Mouse (Mus musculus): ENCODE measurements at regions not wholly inside any gene's neighbourhood (a gene's known extent, or its start where the extent isn't known, plus 50 kb on each side); places are given as distances from the start of the nearest gene placed in this dataset.

GRCm38 (mm10) chr4:138509901-138510300, 55.8 kb downstream of the Camk2n1 start:
- no peak overlapping the region for H3K9ac ChIP-seq (ENCODE audit: low read depth, low read length)
- no peaks in the 10 kb centered on the region for H3K27me3 ChIP-seq (ENCODE audit: control insufficient read depth, insufficient read depth, low read length)
- no peaks in the 10 kb centered on the region for H3K36me3 ChIP-seq (ENCODE audit: control insufficient read depth, insufficient read depth, low read length)
- no peak overlapping the region for H3K4me3 ChIP-seq
- H3K4me1 ChIP-seq (ENCODE audit: control insufficient read depth, insufficient read depth, low read length), result no peaks in the 10 kb centered on the region; the same call in 1 of the 2 replicates
- no peak overlapping the region for H3K27ac ChIP-seq
- TF ChIP-seq CTCF (IDR thresholded peaks at IDR 0.05), result no peak
- no peak for TF ChIP-seq EP300 (IDR thresholded peaks at IDR 0.05; ENCODE audit: insufficient read depth, low read depth, low read length)
- no peak for TF ChIP-seq POLR2A (IDR thresholded peaks at IDR 0.05; ENCODE audit: insufficient read depth, low read depth, low read length)
- DNase-seq, result no peak
- 65% methylated on average over 11 of the region's 11 CpGs for WGBS
- intact Hi-C loops (cut with DNase I), result loop anchor here (5.0 kb wide), 1 partner anchor 52 kb away; no protein-coding TSS in a partner anchor
- H3K79me2 ChIP-seq (replicated peaks; ENCODE audit: control insufficient read depth, insufficient read depth, low read length), result no peaks in the 10 kb centered on the region

GRCm38 (mm10) chr4:138513876-138514275, 59.8 kb downstream of the Camk2n1 start:
- Histone ChIP-seq H3K27me3 (ENCODE audit: control insufficient read depth, insufficient read depth, low read length) (no peaks in the 10 kb centered on the region), H3K27ac (no peak overlapping the region), H3K4me1 (ENCODE audit: control insufficient read depth, insufficient read depth, low read length) (no peaks in the 10 kb centered on the region), H3K9ac (ENCODE audit: low read depth, low read length) (no peak overlapping the region), H3K36me3 (ENCODE audit: control insufficient read depth, insufficient read depth, low read length) (no peaks in the 10 kb centered on the region), H3K79me2 (replicated peaks; ENCODE audit: control insufficient read depth, insufficient read depth, low read length) (no peaks in the 10 kb centered on the region), H3K4me3 (no peak overlapping the region)
- TF ChIP-seq POLR2A (IDR thresholded peaks at IDR 0.05; ENCODE audit: insufficient read depth, low read depth, low read length) (no peak), CTCF (IDR thresholded peaks at IDR 0.05) (no peak), EP300 (IDR thresholded peaks at IDR 0.05; ENCODE audit: insufficient read depth, low read depth, low read length) (no peak)
- no peak for DNase-seq
- WGBS, result 28% methylated on average over 2 of the region's 2 CpGs
- intact Hi-C loops (cut with DNase I), result no loop called here

All from heart, adult 2 months (tissue).